Mouse (Mus musculus): ENCODE results near the gene Rbfox2.

DNA sequence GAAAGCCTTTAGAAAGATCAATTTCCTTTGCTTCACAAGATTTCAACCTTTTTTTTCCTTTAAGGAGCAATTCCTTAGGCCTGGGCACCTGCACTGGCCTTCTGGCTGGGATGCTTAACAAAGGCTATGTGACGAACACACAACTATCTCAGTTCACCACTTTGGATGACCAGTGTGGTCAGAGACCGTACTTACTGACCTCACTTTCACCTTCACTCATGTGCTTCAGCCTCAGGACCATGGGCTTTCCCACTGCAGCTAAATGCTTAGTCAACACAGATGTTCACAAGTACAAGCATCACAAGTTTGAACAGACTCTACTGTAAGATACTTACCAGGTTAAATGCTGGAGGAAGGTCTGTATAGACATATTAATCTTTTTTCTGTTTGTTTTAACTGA is 194.4 kb downstream of the Rbfox2 start:
- TF ChIP-seq CTCF (IDR thresholded peaks at IDR 0.05; ENCODE audit: extremely low read depth, insufficient read depth, insufficient read length, insufficient replicate concordance) (no peak), POLR2A (IDR thresholded peaks at IDR 0.05; ENCODE audit: low read depth, low read length) (no peak)
